Mouse (Mus musculus) liver, adult (tissue): ENCODE measurements around the gene Kirrel3.

ENCODE experiments used
- GATA4 ChIP-seq: IDR thresholded peaks from 2 replicates; pipeline ENCODE4 v1.6.1; 2014; ENCODE audit warnings: mild to moderate bottlenecking, low read length; ENCODE audit not compliant: insufficient replicate concordance

The Kirrel3 gene

GRCm38 (mm10) chr9:35024591-35025496 is 539.1 kb downstream of the Kirrel3 start:
- no peak for TF ChIP-seq GATA4

DNA sequence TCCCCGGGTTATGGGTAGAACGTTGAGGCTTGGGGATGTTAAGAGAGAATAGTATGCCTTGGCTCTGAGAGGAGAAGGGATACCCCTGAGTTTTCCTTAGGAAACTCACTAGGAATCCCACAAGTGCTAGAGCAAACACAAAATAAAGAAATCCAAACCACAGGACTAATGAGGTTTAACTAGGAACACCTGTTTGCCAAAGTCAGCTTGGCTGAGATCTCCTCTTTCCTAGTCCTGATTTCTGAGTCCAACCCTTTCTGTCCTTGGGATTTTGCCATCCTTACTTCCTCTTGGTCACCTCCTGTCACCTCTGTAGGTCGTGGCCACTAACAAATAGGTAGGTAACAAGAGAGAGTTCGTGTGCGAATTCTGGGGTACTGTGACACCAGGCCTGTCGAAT is 540.6 kb downstream of the Kirrel3 start:
- TF ChIP-seq GATA4, result no peak

GRCm38 (mm10) chr9:35026897-35027311 is 541.2 kb downstream of the Kirrel3 start:
- TF ChIP-seq GATA4, result no peak; the same call in 1 of the 2 replicates

GRCm38 (mm10) chr9:35027382-35027997 is 541.8 kb downstream of the Kirrel3 start:
- no peak for TF ChIP-seq GATA4

DNA sequence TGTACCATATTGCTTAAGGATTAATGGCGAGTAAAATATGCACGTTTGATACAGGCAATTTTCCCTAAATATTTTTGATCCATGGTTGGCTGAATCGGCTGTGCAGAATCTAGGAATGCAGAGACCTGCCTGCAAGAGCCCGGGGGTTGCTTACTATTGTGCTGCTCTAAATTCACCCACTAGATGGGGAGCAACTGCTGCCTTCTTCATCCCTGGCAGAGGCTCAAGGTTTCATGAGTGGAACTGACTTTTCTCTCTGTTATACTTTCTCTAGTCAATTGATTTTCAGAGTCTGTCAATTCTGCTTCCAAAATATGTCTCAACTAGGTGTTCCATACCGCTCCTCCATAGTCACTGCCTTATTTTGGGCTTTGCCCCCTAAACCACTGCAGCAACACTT is 545.1 kb downstream of the Kirrel3 start:
- TF ChIP-seq GATA4, result no peak

DNA sequence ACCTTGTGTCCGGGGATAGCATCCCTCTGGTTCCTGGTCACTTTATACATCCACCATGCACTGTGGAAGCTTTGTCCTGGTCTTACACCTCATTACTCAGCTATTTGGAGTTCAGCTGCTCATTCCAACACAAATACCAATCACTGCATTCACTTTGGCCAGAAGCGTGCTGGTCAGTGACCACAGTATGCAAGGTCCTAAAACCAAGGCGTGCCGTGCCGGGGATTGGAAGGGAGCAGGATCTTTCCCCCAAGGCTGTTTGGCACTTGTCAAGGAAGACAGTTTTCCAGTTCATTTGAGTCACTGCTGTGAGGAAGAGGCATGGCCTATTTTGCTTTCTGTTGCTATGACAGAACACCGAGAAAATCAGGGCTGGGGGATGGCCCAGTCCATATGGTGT is 546.8 kb downstream of the Kirrel3 start:
- no peak for TF ChIP-seq GATA4

DNA sequence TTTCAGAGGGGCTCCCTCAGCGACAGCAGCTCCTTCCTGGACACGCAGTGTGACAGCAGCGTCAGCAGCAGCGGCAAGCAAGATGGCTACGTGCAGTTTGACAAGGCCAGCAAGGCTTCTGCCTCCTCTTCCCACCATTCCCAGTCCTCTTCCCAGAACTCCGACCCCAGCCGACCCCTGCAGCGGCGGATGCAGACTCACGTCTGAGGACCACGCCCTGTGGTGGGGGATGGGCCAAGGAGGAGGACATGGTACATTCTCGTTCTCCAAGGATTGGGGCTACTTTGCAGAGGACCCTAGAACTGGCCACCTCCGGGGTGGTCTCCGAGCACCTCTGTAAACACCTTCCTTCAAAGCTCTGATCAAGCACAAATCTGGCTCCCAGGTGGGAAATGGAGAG is 549.4 kb downstream of the Kirrel3 start:
- TF ChIP-seq GATA4, result no peak

DNA sequence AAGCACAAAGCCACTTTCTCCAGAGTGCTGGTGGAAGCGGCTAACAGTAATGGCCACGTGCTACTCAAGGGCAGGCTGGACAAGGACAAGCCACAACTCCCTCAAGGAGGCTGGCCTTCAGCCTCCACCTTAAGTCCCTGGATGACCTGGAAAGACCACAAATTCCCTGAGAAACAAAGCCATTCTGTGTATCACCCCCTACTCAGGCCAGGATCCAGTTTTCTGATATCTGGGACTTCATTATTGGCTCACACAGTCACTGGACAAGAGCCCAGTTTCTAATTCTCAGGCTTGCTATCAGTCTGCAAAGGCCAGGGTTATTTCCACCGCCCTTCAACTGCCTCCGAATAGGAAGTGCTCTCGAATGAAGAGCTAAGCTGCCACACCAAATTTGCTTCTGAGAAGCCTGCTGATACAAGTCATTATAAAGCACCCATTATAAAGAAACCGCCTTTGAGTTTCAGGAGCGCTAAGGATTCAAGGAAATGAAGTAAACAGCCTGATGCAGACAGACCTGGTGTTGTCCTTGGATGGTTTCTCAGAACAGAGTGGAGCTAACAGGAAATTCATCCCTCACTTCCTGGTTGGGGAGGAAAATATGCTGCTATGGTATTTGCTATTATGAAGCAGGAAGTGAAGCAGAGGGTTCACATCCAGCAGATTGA is 553.4 kb downstream of the Kirrel3 start:
- peak; percentile 85; the same call in 1 of the 2 replicates for TF ChIP-seq GATA4

DNA sequence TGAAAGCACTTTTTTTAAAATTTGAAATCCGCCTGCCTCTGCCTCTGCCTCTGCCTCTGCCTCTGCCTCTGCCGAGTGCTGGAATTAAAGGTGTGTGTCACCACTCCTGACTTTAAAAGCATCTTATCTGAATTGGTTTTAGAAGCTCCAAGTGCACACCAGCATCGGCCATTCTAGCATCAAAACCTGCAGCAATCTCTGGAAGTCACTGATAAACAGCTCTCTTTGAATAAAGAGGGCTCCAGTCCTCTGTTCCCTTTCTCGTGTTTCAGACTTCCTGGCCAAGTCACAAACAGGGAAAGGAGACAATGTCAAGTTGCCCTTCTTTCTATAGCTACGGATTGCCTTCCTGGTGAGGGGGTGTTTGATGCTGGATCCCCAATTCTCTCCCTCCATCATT is 554.2 kb downstream of the Kirrel3 start:
- TF ChIP-seq GATA4, result no peak

DNA sequence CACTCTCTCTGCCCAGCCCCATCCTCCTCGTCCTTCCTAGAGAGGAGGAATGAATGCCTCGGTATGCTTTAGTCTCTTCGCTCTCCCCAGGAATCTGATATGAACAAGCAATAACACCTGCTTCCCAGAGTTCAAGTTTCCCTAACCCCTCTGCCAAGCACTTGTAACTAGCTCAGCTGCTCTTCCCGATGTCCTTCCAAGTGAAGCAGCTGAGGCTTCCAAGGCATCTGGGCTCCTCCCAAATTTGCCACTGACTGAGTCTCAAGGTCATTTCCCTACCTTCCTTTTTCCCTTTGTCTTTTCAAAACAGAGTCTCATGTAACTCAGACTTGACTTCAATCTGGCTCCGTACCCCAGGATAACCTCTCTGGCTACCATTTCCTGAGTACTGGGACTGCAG is 555.8 kb downstream of the Kirrel3 start:
- TF ChIP-seq GATA4, result no peak

GRCm38 (mm10) chr9:35043619-35044018 is 557.9 kb downstream of the Kirrel3 start:
- TF ChIP-seq GATA4, result no peak

- no peak for TF ChIP-seq GATA4
Observed at GRCm38 (mm10) chr9:35044458-35044857, 558.8 kb downstream of the Kirrel3 start.

DNA sequence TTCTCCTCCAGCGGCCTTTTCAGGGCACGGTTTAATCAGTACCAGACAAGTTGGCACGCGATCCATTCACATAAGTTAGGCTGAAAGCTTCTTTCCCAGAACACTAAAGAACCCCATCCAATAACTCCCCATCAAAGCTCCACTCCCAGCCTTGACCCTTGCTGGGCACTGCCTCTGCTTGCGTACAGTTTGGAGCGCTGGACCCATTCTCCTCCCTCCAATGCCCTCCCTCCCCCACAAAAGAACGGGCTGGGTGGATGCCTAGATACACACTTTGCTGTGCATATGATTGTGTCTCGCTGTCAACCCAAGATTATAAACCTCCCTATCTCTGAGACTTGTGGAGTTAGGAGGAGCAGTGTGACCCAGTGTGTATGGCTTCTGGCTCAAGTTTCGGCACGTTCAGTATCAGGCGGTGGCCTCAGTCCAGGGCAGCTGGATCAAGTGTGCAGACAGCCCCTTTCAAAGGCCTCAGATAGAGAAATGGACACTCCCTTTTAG is 559.4 kb downstream of the Kirrel3 start:
- TF ChIP-seq GATA4, result peak; percentile 37; the same call in 1 of the 2 replicates

- no peak for TF ChIP-seq GATA4
Observed at GRCm38 (mm10) chr9:35045756-35046155, 560.1 kb downstream of the Kirrel3 start.

DNA sequence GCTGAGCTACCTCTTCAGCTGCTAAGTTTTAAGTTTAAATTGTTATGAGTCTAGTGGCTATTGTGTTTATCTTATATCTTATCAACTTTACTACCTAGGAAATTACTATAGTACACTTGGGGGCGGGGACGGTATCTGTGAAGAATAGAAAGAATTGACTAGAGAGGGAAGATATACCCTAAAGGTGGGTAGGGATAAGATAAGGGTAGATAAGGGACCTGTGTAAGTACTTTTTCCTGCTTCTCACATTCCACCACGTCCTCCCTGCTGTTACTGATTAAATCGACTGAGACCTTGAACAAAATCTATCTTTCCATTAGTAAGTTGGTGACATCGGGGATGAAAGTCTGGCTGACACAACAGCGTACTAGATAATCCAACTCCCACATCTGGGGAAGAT is 562.8 kb downstream of the Kirrel3 start:
- no peak for TF ChIP-seq GATA4
